Mouse (Mus musculus): ENCODE data around the gene Lrrc40. TPM values are rescaled to one million over a fixed set of nuclear protein-coding genes. Genes with fewer than 3 reads are reported as not detected.

Gene Lrrc40
- polyA plus RNA-seq, 1 experiment from 2014 or later: 42.6 TPM

DNA sequence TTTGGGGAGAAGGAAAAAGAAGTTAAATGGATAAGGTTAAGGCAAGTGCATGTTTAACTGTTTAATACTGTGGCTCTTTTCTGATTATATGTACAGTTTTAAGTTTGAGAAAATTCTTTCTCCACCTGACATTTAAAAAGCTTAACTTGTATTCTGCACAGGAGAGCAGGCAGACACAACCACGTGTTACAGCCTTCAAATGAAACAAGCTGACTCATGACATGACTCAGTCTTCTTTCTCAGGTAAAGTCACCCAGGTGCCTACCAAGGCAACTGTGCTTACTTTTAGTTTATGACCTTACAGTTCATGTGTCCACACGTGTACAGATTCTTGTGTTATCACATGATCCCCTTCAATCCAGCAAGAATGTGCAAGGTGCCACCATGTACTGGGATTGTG, 67.0 kb downstream of the Lrrc40 start:
- Histone ChIP-seq H3K36me3 (ENCODE audit: insufficient read depth, low read length) (no peaks in the 10 kb centered on the region), H3K27me3 (ENCODE audit: insufficient read depth, low read length) (no peaks in the 10 kb centered on the region), H3K27ac (no peak overlapping the region), H3K9me3 (replicated peaks; ENCODE audit: low read length) (no peaks in the 10 kb centered on the region), H3K9ac (ENCODE audit: low read depth, low read length) (no peak overlapping the region), H3K4me2 (ENCODE audit: low read length) (no peak overlapping the region), H3K4me1 (replicated peaks; ENCODE audit: insufficient read depth, low read length) (no peaks in the 10 kb centered on the region), H3K4me3 (replicated peaks; ENCODE audit: low read depth, low read length) (no peak overlapping the region)
- TF ChIP-seq CTCF (IDR thresholded peaks at IDR 0.05; ENCODE audit: low read depth): no peak
- DNase-seq (ENCODE audit: low spot score): no peak
- WGBS: 75% methylated on average over 2 of the region's 2 CpGs
- ATAC-seq (replicated peaks; ENCODE audit: low FRiP score, low read depth): no peak

DNA sequence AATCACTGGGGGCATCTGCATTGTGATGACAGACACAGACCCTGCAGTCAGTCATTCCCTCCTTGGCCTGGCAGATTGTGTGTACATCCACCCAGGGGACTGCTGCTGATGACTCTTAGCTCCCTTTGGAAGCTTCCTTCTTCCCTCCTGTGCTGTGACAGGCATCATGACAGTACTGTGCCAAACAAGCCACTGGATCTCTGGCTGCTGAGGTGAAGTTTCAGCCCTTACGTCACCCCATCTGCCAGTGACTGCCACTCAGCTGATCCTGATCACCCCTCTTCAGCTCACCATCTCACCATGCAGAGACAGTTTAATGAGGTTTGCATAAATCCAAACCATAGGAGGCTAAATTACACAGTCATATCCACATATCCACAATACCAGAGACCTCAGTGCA, 68.8 kb downstream of the Lrrc40 start:
- Histone ChIP-seq H3K27me3 (ENCODE audit: insufficient read depth, low read length) (no peaks in the 10 kb centered on the region), H3K4me2 (ENCODE audit: low read length) (no peak overlapping the region), H3K9me3 (replicated peaks; ENCODE audit: low read length) (no peaks in the 10 kb centered on the region), H3K9ac (ENCODE audit: low read depth, low read length) (no peak overlapping the region), H3K27ac (no peak overlapping the region), H3K4me1 (replicated peaks; ENCODE audit: insufficient read depth, low read length) (no peaks in the 10 kb centered on the region), H3K36me3 (ENCODE audit: insufficient read depth, low read length) (no peaks in the 10 kb centered on the region), H3K4me3 (replicated peaks; ENCODE audit: low read depth, low read length) (no peak overlapping the region)
- TF ChIP-seq CTCF (IDR thresholded peaks at IDR 0.05; ENCODE audit: low read depth): no peak
- WGBS: 38% methylated on average over 1 of the region's 1 CpGs
- ATAC-seq (replicated peaks; ENCODE audit: low FRiP score, low read depth) (no peak), DNase-seq (ENCODE audit: low spot score) (no peak)

Other genes with a start within 250 kb of the Lrrc40 start
- gene Cth, start 111.6 kb upstream of the Lrrc40 start, polyA plus RNA-seq (2015; fragmentation: Nextera tagmentation; extraction: Ambion mirVana): 76.8 and 83.6 TPM in 2 replicates
- gene Ankrd13c, start 89.4 kb upstream of the Lrrc40 start, polyA plus RNA-seq (2015; fragmentation: Nextera tagmentation; extraction: Ambion mirVana): 31.9 and 33.0 TPM in 2 replicates
- 238 and 277 TPM in 2 replicates for gene Srsf11, start within 50 bp of the Lrrc40 start, polyA plus RNA-seq (2015; fragmentation: Nextera tagmentation; extraction: Ambion mirVana)